Mouse (Mus musculus) hindbrain, embryonic 15.5 days (tissue): ENCODE data around the gene Ccdc170. TPM values are rescaled to one million over a fixed set of nuclear protein-coding genes. Genes with fewer than 3 reads are reported as not detected.
"Not testable (repeated sequence)": the region's sequence is repeated elsewhere in the genome, so short reads cannot be mapped to it uniquely, and the experiment has no call there.

ENCODE experiments used
- ATAC-seq: fragments of 200-750 bp; cut with Nextera tagmentation; 2 replicates; pipeline ENCODE4 v1.8.0; 2017; ENCODE audit warnings: low read depth, moderate number of reproducible peaks, moderate TSS enrichment; ENCODE audit not compliant: low FRiP score
- H3K27ac ChIP-seq: fragments of 300-500 bp; sonication (generic); replicated peaks from 2 replicates; pipeline ENCODE4 v1.5.1; 2015; ENCODE audit warnings: mild to moderate bottlenecking, inconsistent platforms
- H3K27me3 ChIP-seq: fragments of 300-500 bp; sonication (generic); 2 replicates; pipeline ENCODE4 v1.6.1; 2015; ENCODE audit warnings: control low read depth, inconsistent platforms
- H3K36me3 ChIP-seq: fragments of 300-500 bp; sonication (generic); 2 replicates; pipeline ENCODE4 v1.6.1; 2015; ENCODE audit warnings: control low read depth, inconsistent platforms
- H3K4me1 ChIP-seq: fragments of 300-500 bp; sonication (generic); replicated peaks from 2 replicates; pipeline ENCODE4 v1.6.1; 2015; ENCODE audit warnings: control low read depth, inconsistent platforms
- H3K4me2 ChIP-seq: fragments of 300-500 bp; sonication (generic); 2 replicates; pipeline ENCODE4 v1.6.1; 2015; ENCODE audit warnings: moderate library complexity, mild to moderate bottlenecking, inconsistent platforms
- H3K4me3 ChIP-seq: fragments of 300-500 bp; sonication (generic); 2 replicates; pipeline ENCODE4 v1.5.1; 2015; ENCODE audit warnings: mild to moderate bottlenecking, inconsistent platforms
- H3K9ac ChIP-seq: fragments of 300-500 bp; sonication (generic); 2 replicates; pipeline ENCODE4 v1.6.1; 2015; ENCODE audit warnings: inconsistent platforms
- H3K9me3 ChIP-seq: fragments of 300-500 bp; sonication (generic); 2 replicates; pipeline ENCODE4 v1.6.1; 2016; ENCODE audit warnings: control low read depth, inconsistent platforms
- WGBS: fragments of 180-500 bp; shearing (Covaris S2); methylation state at CpG from one replicate; pipeline ENCODE4 v1.1.7; 2015; 5-methylcytosine and 5-hydroxymethylcytosine counted together
- polyA plus RNA-seq: library from polyadenylated mRNA; unstranded; fragments of >200 nt; fragmentation: Nextera tagmentation; extraction: Ambion mirVana; gene quantifications from 2 replicates; pipeline ENCODE4 v1.2.1, GENCODE M21; 2015

Ccdc170 gene
- 0.24 and 0.32 TPM in 2 replicates for polyA plus RNA-seq

- H3K36me3 ChIP-seq = no peaks in the 10 kb centered on the region
- no peak for ATAC-seq
- H3K27me3 ChIP-seq = no peaks in the 10 kb centered on the region
- no peak within 1 kb of the TSS for H3K4me2 ChIP-seq
- H3K27ac ChIP-seq = no peak within 1 kb of the TSS
- no peaks in the 10 kb centered on the region for H3K9me3 ChIP-seq
- no peak within 1 kb of the TSS for H3K9ac ChIP-seq
- WGBS = 46% methylated on average over 11 of the region's 11 CpGs
- H3K4me1 ChIP-seq = no peaks in the 10 kb centered on the region
- H3K4me3 ChIP-seq = no peak within 1 kb of the TSS
Measured at GRCm38 (mm10) chr10:4482355-4482754, at the start of gene Ccdc170. Ccdc170 (plus strand) TSS chr10:4482502.

GRCm38 (mm10) chr10:4432996-4433755 is 49.1 kb upstream of the Ccdc170 start:
- no peak for ATAC-seq
- H3K4me1 ChIP-seq = peaks cover 23% of the 10 kb centered on the region
- H3K27ac ChIP-seq = peak overlapping the region; percentile 86
- peak overlapping the region; percentile 57 for H3K9ac ChIP-seq
- H3K4me3 ChIP-seq = peak overlapping the region; percentile 64
- WGBS = 10% methylated on average over 19 of the region's 19 CpGs
- H3K27me3 ChIP-seq = no peaks in the 10 kb centered on the region
- 0 out of 2 replicates have a peak, but pooled peaks cover 6% of the 10 kb centered on the region for H3K36me3 ChIP-seq
- H3K9me3 ChIP-seq = no peaks in the 10 kb centered on the region
- H3K4me2 ChIP-seq = peak overlapping the region; percentile 82

GRCm38 (mm10) chr10:4433871-4434270 is 48.4 kb upstream of the Ccdc170 start:
- not testable (repeated sequence) for H3K4me2 ChIP-seq, H3K4me3 ChIP-seq, H3K27me3 ChIP-seq, H3K36me3 ChIP-seq, H3K9me3 ChIP-seq, H3K27ac ChIP-seq, ATAC-seq, H3K9ac ChIP-seq
- 96% methylated on average over 2 of the region's 2 CpGs for WGBS
- peaks cover 23% of the 10 kb centered on the region for H3K4me1 ChIP-seq

GRCm38 (mm10) chr10:4435416-4435815 is 46.9 kb upstream of the Ccdc170 start:
- Histone ChIP-seq H3K36me3 (peaks cover 13% of the 10 kb centered on the region), H3K4me2 (no peak overlapping the region), H3K9ac (no peak overlapping the region), H3K4me3 (no peak overlapping the region), H3K4me1 (peaks cover 23% of the 10 kb centered on the region), H3K27me3 (no peaks in the 10 kb centered on the region), H3K27ac (no peak overlapping the region), H3K9me3 (no peaks in the 10 kb centered on the region)
- no peak for ATAC-seq
- WGBS = 92% methylated on average over 3 of the region's 3 CpGs

GRCm38 (mm10) chr10:4456409-4456808 is 25.9 kb upstream of the Ccdc170 start:
- Histone ChIP-seq H3K4me2 (no peak overlapping the region), H3K9ac (no peak overlapping the region), H3K4me3 (no peak overlapping the region), H3K27ac (no peak overlapping the region), H3K4me1 (no peaks in the 10 kb centered on the region), H3K36me3 (peaks cover 5% of the 10 kb centered on the region), H3K9me3 (no peaks in the 10 kb centered on the region), H3K27me3 (no peaks in the 10 kb centered on the region)
- no peak for ATAC-seq
- 79% methylated on average over 4 of the region's 4 CpGs for WGBS

- H3K4me1 ChIP-seq = no peaks in the 10 kb centered on the region
- H3K9ac ChIP-seq = no peak overlapping the region
- WGBS = 100% methylated on average over 2 of the region's 2 CpGs
- ATAC-seq = no peak
- H3K27ac ChIP-seq = no peak overlapping the region
- no peaks in the 10 kb centered on the region for H3K9me3 ChIP-seq
- H3K27me3 ChIP-seq = no peaks in the 10 kb centered on the region
- peaks cover 3% of the 10 kb centered on the region for H3K36me3 ChIP-seq
- H3K4me3 ChIP-seq = no peak overlapping the region
- no peak overlapping the region for H3K4me2 ChIP-seq
Measured at GRCm38 (mm10) chr10:4460201-4460600, 22.1 kb upstream of the Ccdc170 start.

- 81% methylated on average over 7 of the region's 7 CpGs for whole genome bisulfite sequencing
- Histone ChIP-seq H3K4me2 (no peak overlapping the region), H3K27me3 (no peaks in the 10 kb centered on the region), H3K27ac (no peak overlapping the region), H3K9me3 (no peaks in the 10 kb centered on the region), H3K36me3 (no peaks in the 10 kb centered on the region), H3K9ac (no peak overlapping the region), H3K4me1 (no peaks in the 10 kb centered on the region), H3K4me3 (no peak overlapping the region)
- no peak for ATAC-seq
Measured at GRCm38 (mm10) chr10:4465799-4466198, 16.5 kb upstream of the Ccdc170 start.

GRCm38 (mm10) chr10:4469406-4469805 is 12.9 kb upstream of the Ccdc170 start:
- H3K27me3 ChIP-seq = no peaks in the 10 kb centered on the region
- no peak overlapping the region for H3K27ac ChIP-seq
- no peaks in the 10 kb centered on the region for H3K36me3 ChIP-seq
- 90% methylated on average over 3 of the region's 3 CpGs for WGBS
- H3K9me3 ChIP-seq = no peaks in the 10 kb centered on the region
- no peak overlapping the region for H3K9ac ChIP-seq
- no peak overlapping the region for H3K4me3 ChIP-seq
- no peak overlapping the region for H3K4me2 ChIP-seq
- no peak for ATAC-seq
- H3K4me1 ChIP-seq = no peaks in the 10 kb centered on the region

GRCm38 (mm10) chr10:4473591-4473993 is 8.7 kb upstream of the Ccdc170 start:
- ATAC-seq = no peak
- WGBS = 93% methylated on average over 11 of the region's 11 CpGs
- H3K4me1 ChIP-seq = no peaks in the 10 kb centered on the region

GRCm38 (mm10) chr10:4475431-4475830 is 6.9 kb upstream of the Ccdc170 start:
- H3K4me2 ChIP-seq = no peak overlapping the region
- WGBS = 74% methylated on average over 3 of the region's 3 CpGs
- no peaks in the 10 kb centered on the region for H3K27me3 ChIP-seq
- H3K9ac ChIP-seq = no peak overlapping the region
- ATAC-seq = no peak
- no peaks in the 10 kb centered on the region for H3K36me3 ChIP-seq
- no peaks in the 10 kb centered on the region for H3K9me3 ChIP-seq
- H3K4me3 ChIP-seq = no peak overlapping the region
- no peak overlapping the region for H3K27ac ChIP-seq
- no peaks in the 10 kb centered on the region for H3K4me1 ChIP-seq

More at GRCm38 (mm10) chr10:4473591-4473993, 8.7 kb upstream of the Ccdc170 start:
- Histone ChIP-seq H3K36me3 (no peaks in the 10 kb centered on the region), H3K4me3 (no peak overlapping the region), H3K27me3 (no peaks in the 10 kb centered on the region), H3K27ac (no peak overlapping the region), H3K9ac (no peak overlapping the region), H3K4me2 (no peak overlapping the region), H3K9me3 (no peaks in the 10 kb centered on the region)

GRCm38 (mm10) chr10:4476604-4477003 is 5.7 kb upstream of the Ccdc170 start:
- Histone ChIP-seq H3K36me3 (no peaks in the 10 kb centered on the region), H3K9ac (no peak overlapping the region), H3K4me2 (no peak overlapping the region), H3K9me3 (no peaks in the 10 kb centered on the region), H3K27me3 (no peaks in the 10 kb centered on the region), H3K4me3 (no peak overlapping the region), H3K4me1 (no peaks in the 10 kb centered on the region), H3K27ac (no peak overlapping the region)
- WGBS = 98% methylated on average over 5 of the region's 5 CpGs
- ATAC-seq = no peak

GRCm38 (mm10) chr10:4480929-4481328 is 1.4 kb upstream of the Ccdc170 start:
- no peaks in the 10 kb centered on the region for H3K9me3 ChIP-seq
- H3K4me2 ChIP-seq = no peak overlapping the region
- H3K27ac ChIP-seq = no peak overlapping the region
- no peaks in the 10 kb centered on the region for H3K27me3 ChIP-seq
- no peak overlapping the region for H3K4me3 ChIP-seq
- no peaks in the 10 kb centered on the region for H3K4me1 ChIP-seq
- H3K36me3 ChIP-seq = no peaks in the 10 kb centered on the region
- no peak for ATAC-seq
- H3K9ac ChIP-seq = no peak overlapping the region
- 64% methylated on average over 3 of the region's 3 CpGs for WGBS

GRCm38 (mm10) chr10:4481695-4482094 is 607 bp upstream of the Ccdc170 start:
- Histone ChIP-seq H3K9me3 (no peaks in the 10 kb centered on the region), H3K27me3 (no peaks in the 10 kb centered on the region), H3K9ac (no peak overlapping the region), H3K4me3 (no peak overlapping the region), H3K27ac (no peak overlapping the region), H3K4me1 (no peaks in the 10 kb centered on the region), H3K36me3 (no peaks in the 10 kb centered on the region), H3K4me2 (no peak overlapping the region)
- 89% methylated on average over 8 of the region's 8 CpGs for WGBS
- no peak for ATAC-seq
